Mouse (Mus musculus): ENCODE results near the gene Mug2.
"Not testable (repeated sequence)": the region's sequence is repeated elsewhere in the genome, so short reads cannot be mapped to it uniquely, and the experiment has no call there.

Mug2 gene

DNA sequence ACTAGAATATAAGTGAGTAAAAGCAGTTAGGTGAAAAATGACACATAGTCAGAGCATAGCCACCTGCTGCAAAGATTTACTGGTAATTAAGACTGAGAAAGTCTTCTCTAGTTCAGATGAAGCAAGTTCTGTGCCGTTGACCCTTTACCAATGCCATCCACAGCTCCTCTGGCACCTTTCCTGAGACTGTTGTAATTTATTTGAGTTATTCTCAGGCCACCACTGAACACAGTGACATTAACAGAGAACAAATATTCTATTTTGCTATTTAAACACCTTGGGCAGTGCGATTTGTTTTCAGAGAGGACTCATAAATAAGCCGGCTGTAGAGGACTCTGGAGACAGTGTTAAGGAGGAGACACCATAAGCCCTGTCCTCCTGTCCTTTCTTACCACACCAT, at the start of gene Mug2:
Mug2 (plus strand) TSS at position 301 of the 400 bp plus-strand sequence.
- not testable (repeated sequence) for DNase-seq

DNA sequence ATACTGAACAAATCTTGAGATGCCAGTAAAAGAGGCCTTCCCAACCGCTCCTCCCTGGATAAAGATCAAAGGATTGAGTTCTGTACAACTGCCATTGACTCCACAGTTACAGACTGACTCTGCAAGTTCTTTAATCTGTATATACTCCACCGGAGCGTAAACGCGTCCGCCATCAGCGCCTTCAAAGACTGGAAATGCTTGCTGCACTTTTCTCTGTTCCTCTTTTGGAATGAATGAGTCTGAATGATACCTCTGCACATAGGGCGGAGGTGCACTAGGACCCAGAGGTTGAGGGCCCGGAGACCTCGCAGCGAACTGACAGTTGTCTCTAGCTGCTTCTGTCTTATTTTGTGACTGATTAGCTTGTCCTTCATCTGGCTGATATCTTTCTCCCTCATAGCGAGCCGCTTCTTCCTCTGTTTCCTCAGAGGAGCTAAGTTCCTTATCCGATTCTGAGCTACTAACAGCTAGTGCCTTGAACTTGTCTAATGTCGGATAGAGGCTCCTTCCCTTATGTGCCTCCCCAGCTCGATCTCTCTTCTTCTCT, 48.7 kb upstream of the Mug2 start:
- not testable (repeated sequence) for DNase-seq

DNA sequence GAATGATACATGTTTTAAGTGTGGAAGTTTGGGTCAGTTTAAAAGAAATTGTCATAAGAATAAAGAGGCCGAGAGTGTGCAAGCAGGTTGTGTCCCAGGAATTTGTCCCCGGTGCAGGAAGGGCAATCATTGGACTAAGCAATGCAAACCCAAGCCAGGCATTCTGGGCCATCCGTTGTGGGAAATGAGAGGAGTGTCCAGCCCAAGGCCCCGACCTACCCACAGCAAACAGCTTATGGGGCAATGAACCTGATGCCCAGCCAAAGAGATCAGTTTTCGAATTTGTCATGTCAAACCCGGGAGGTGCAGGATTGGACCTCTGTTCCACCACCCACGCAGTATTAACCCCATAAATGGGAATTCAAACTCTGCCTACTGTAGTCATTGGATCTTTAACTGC, 30.9 kb upstream of the Mug2 start:
- no peak for DNase-seq

GRCm38 (mm10) chr6:122100904-122101303, 94.3 kb downstream of the Mug2 start:
- no peak for DNase-seq

DNA sequence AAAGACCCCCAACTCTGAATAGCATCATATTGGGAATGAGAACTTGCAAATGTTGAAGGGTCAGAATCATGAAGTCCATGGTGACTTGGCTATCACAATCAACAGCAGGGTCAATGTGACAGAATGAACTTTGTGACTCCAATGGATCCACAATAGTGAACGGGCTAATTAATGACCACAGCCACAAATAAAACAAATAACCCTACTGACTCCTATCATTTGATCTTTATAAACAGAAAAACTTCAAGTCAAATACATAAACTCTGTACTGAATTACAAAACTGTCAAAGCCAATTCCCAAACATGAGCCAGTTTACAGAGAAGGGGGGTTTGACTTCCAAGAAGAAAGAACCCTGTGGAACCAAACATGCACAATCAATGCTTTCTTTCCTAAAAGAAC, 95.1 kb downstream of the Mug2 start:
- DNase-seq: no peak

GRCm38 (mm10) chr6:122116963-122117362, 110.4 kb downstream of the Mug2 start:
- DNase-seq: no peak

DNA sequence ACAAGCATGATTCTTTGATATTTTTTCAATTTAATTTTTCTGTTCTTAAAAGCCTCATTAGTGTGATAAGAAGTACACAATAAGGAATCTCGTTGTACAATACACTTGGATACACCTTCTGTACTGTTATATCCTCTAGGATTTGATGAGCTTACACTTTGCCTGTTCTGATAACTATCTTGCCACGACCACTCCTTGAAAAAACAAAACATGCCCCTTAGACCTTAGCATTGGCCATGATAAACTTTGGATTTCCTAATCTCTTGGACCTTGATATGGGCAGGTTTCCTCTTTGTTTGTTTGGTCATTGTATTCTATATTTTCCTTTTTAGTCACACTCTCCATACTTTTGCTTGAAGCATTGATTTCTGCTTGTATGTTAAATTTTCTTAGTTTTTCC, 123.0 kb downstream of the Mug2 start:
- DNase-seq: no peak
